Mouse (Mus musculus): Measurements from ENCODE around the gene Tmem163. TPM values are rescaled to one million over a fixed set of nuclear protein-coding genes. Genes with fewer than 3 reads are reported as not detected.

The Tmem163 gene
- polyA plus RNA-seq, 1 experiment = 31.6 TPM

GRCm38 (mm10) chr1:127541522-127541921 is 137.8 kb downstream of the Tmem163 start:
- H3K4me3 ChIP-seq (ENCODE audit: insufficient read depth, low read length) = no peak overlapping the region
- H3K27ac ChIP-seq (ENCODE audit: insufficient read depth, low read length) = no peak overlapping the region
- H3K4me1 ChIP-seq (ENCODE audit: control insufficient read depth, insufficient read depth, low read length) = peaks cover 1% of the 10 kb centered on the region; the same call in 1 of the 2 replicates
- TF ChIP-seq CTCF (IDR thresholded peaks at IDR 0.05; ENCODE audit: extremely low read depth, insufficient read depth, low read length) (no peak), POLR2A (IDR thresholded peaks at IDR 0.05; ENCODE audit: extremely low read depth, insufficient read depth, low read length) (no peak)

- no peak for TF ChIP-seq CTCF (IDR thresholded peaks at IDR 0.05; ENCODE audit: extremely low read depth, insufficient read depth, low read length)
- no peak for TF ChIP-seq POLR2A (IDR thresholded peaks at IDR 0.05; ENCODE audit: extremely low read depth, insufficient read depth, low read length)
- Histone ChIP-seq H3K27ac (ENCODE audit: insufficient read depth, low read length) (no peak overlapping the region), H3K4me3 (ENCODE audit: insufficient read depth, low read length) (no peak overlapping the region), H3K4me1 (ENCODE audit: control insufficient read depth, insufficient read depth, low read length) (peaks cover 1% of the 10 kb centered on the region; the same call in 1 of the 2 replicates)
Measured at GRCm38 (mm10) chr1:127537204-127538038, 141.9 kb downstream of the Tmem163 start.

GRCm38 (mm10) chr1:127536448-127536847 is 142.9 kb downstream of the Tmem163 start:
- no peak overlapping the region for H3K4me3 ChIP-seq (ENCODE audit: insufficient read depth, low read length)
- peaks cover 1% of the 10 kb centered on the region; the same call in 1 of the 2 replicates for H3K4me1 ChIP-seq (ENCODE audit: control insufficient read depth, insufficient read depth, low read length)
- no peak overlapping the region for H3K27ac ChIP-seq (ENCODE audit: insufficient read depth, low read length)
- TF ChIP-seq CTCF (IDR thresholded peaks at IDR 0.05; ENCODE audit: extremely low read depth, insufficient read depth, low read length) (no peak), POLR2A (IDR thresholded peaks at IDR 0.05; ENCODE audit: extremely low read depth, insufficient read depth, low read length) (no peak)

GRCm38 (mm10) chr1:127531723-127532122 is 147.6 kb downstream of the Tmem163 start:
- TF ChIP-seq CTCF (IDR thresholded peaks at IDR 0.05; ENCODE audit: extremely low read depth, insufficient read depth, low read length) (no peak), POLR2A (IDR thresholded peaks at IDR 0.05; ENCODE audit: extremely low read depth, insufficient read depth, low read length) (no peak)
- no peak overlapping the region for H3K27ac ChIP-seq (ENCODE audit: insufficient read depth, low read length)
- H3K4me3 ChIP-seq (ENCODE audit: insufficient read depth, low read length) = no peak overlapping the region
- no peaks in the 10 kb centered on the region for H3K4me1 ChIP-seq (ENCODE audit: control insufficient read depth, insufficient read depth, low read length)

GRCm38 (mm10) chr1:127530849-127531580 is 148.3 kb downstream of the Tmem163 start:
- no peak overlapping the region for H3K27ac ChIP-seq (ENCODE audit: insufficient read depth, low read length)

DNA sequence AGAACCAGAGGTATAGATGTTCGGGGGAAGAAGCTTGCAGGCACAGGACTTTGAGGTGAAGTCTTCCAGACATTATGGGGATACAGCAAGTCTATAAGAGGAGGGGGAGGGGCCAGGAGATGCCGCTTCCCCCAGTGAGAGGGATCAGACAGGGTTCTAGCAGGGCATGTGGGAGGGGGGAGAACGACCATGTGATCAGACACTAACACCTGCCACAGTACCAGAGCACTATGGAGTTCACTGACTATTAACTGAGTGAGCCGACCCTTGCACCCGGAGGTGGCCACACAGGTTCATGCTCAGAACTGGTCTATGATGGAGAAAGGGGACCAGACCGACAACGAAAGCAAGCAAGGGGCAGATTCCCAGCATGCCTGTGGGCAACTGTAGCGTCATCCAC is 156.0 kb downstream of the Tmem163 start:
- no peaks in the 10 kb centered on the region for H3K4me1 ChIP-seq (ENCODE audit: control insufficient read depth, insufficient read depth, low read length)
- no peak overlapping the region for H3K4me3 ChIP-seq (ENCODE audit: insufficient read depth, low read length)
- H3K27ac ChIP-seq (ENCODE audit: insufficient read depth, low read length) = no peak overlapping the region
- TF ChIP-seq POLR2A (IDR thresholded peaks at IDR 0.05; ENCODE audit: extremely low read depth, insufficient read depth, low read length) (no peak), CTCF (IDR thresholded peaks at IDR 0.05; ENCODE audit: extremely low read depth, insufficient read depth, low read length) (no peak)

More at GRCm38 (mm10) chr1:127530849-127531580, 148.3 kb downstream of the Tmem163 start:
- TF ChIP-seq CTCF (IDR thresholded peaks at IDR 0.05; ENCODE audit: extremely low read depth, insufficient read depth, low read length) = no peak
- no peak for TF ChIP-seq POLR2A (IDR thresholded peaks at IDR 0.05; ENCODE audit: extremely low read depth, insufficient read depth, low read length)
- Histone ChIP-seq H3K4me3 (ENCODE audit: insufficient read depth, low read length) (no peak overlapping the region), H3K4me1 (ENCODE audit: control insufficient read depth, insufficient read depth, low read length) (no peaks in the 10 kb centered on the region)

DNA sequence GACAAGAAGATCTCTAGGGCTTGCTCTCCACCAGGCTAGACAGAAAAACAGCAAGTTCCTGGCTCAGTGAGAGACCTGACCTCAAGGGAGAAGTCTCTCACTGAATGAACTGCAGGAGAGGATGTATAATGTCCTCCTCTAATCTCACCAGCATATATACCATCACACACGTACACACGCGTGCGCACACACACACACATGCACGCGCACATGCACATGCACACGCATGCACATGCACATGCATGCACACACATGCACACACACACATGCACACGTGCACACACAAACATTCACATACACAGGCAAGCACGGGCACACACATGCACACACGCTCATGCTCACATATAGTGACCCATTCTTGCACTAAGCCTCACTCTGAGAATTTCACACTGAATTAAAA is 164.5 kb downstream of the Tmem163 start:
- Histone ChIP-seq H3K27ac (ENCODE audit: insufficient read depth, low read length) (no peak overlapping the region), H3K4me1 (ENCODE audit: control insufficient read depth, insufficient read depth, low read length) (no peaks in the 10 kb centered on the region), H3K4me3 (ENCODE audit: insufficient read depth, low read length) (no peak overlapping the region)
- TF ChIP-seq CTCF (IDR thresholded peaks at IDR 0.05; ENCODE audit: extremely low read depth, insufficient read depth, low read length) (no peak), POLR2A (IDR thresholded peaks at IDR 0.05; ENCODE audit: extremely low read depth, insufficient read depth, low read length) (no peak)

DNA sequence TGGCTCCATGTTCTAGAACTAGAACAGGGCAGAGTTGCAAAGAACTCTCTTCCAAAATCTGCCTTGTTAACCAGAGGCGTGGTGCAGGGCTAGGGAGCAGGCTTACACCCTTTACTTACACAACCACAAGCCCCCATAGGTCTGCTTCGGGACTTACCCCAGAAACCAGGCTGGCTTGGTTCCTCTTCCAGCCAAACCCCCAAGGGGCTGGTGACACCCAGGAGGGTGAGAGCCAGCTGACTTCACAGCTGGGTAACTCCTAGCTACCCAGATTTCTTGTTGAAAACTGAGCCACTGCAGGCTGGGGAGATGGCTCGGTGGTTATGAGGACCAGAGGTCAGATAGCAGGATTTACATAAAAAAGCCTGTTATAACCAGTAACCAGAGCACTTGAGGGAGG is 164.9 kb downstream of the Tmem163 start:
- no peak for TF ChIP-seq POLR2A (IDR thresholded peaks at IDR 0.05; ENCODE audit: extremely low read depth, insufficient read depth, low read length)
- no peak for TF ChIP-seq CTCF (IDR thresholded peaks at IDR 0.05; ENCODE audit: extremely low read depth, insufficient read depth, low read length)

GRCm38 (mm10) chr1:127513664-127514063 is 165.7 kb downstream of the Tmem163 start:
- H3K4me1 ChIP-seq (ENCODE audit: control insufficient read depth, insufficient read depth, low read length) = no peaks in the 10 kb centered on the region
- TF ChIP-seq POLR2A (IDR thresholded peaks at IDR 0.05; ENCODE audit: extremely low read depth, insufficient read depth, low read length) (no peak), CTCF (IDR thresholded peaks at IDR 0.05; ENCODE audit: extremely low read depth, insufficient read depth, low read length) (no peak)
- H3K27ac ChIP-seq (ENCODE audit: insufficient read depth, low read length) = no peak overlapping the region

More for the DNA sequence above, 164.9 kb downstream of the Tmem163 start:
- no peak overlapping the region for H3K27ac ChIP-seq (ENCODE audit: insufficient read depth, low read length)
- no peaks in the 10 kb centered on the region for H3K4me1 ChIP-seq (ENCODE audit: control insufficient read depth, insufficient read depth, low read length)
- no peak overlapping the region for H3K4me3 ChIP-seq (ENCODE audit: insufficient read depth, low read length)

More at GRCm38 (mm10) chr1:127513664-127514063, 165.7 kb downstream of the Tmem163 start:
- H3K4me3 ChIP-seq (ENCODE audit: insufficient read depth, low read length) = no peak overlapping the region
